Mouse (Mus musculus) heart, embryonic 14.5 days (tissue): ENCODE data around the gene Tpcn1. TPM values are rescaled to one million over a fixed set of nuclear protein-coding genes. Genes with fewer than 3 reads are reported as not detected.

Source experiments
- ATAC-seq: fragments of 200-750 bp; cut with Nextera tagmentation; 2 replicates; pipeline ENCODE4 v1.8.0; 2017; ENCODE audit warnings: low read depth, moderate TSS enrichment; ENCODE audit not compliant: insufficient number of reproducible peaks, insufficient read depth, low FRiP score
- H3K27ac ChIP-seq, 2 experiments: fragments of 200-500 bp in 1 of 2; fragments of 300-500 bp in 1 of 2; sonication (generic) in 1 of 2; replicated peaks in 1 of 2; 2 replicates each; pipeline ENCODE4 v1.5.1; 2012 to 2014; ENCODE audit warnings: low read depth in 2 of 2, low read length in 2 of 2, control low read depth in 1 of 2, mild to moderate bottlenecking in 1 of 2, mixed read lengths in 1 of 2; ENCODE audit not compliant: control insufficient read depth in 1 of 2, insufficient read depth in 1 of 2
- H3K27me3 ChIP-seq: fragments of 300-500 bp; sonication (generic); 2 replicates; pipeline ENCODE4 v1.6.1; 2014; ENCODE audit warnings: mild to moderate bottlenecking, low read length, control low read depth; ENCODE audit not compliant: control insufficient read depth, insufficient read depth
- H3K36me3 ChIP-seq: fragments of 300-500 bp; sonication (generic); 2 replicates; pipeline ENCODE4 v1.6.1; 2014; ENCODE audit warnings: mild to moderate bottlenecking, control low read depth, low read length, mixed read lengths; ENCODE audit not compliant: control insufficient read depth, insufficient read depth
- H3K4me1 ChIP-seq, 2 experiments: fragments of 200-500 bp in 1 of 2; fragments of 300-500 bp in 1 of 2; sonication (generic) in 1 of 2; 2 replicates each; pipeline ENCODE4 v1.6.1; 2012 to 2014; ENCODE audit warnings: low read length in 2 of 2, control low read depth in 1 of 2, mixed read lengths in 1 of 2; ENCODE audit not compliant: control insufficient read depth in 2 of 2, insufficient read depth in 2 of 2
- H3K4me2 ChIP-seq: fragments of 300-500 bp; sonication (generic); 2 replicates; pipeline ENCODE4 v1.6.1; 2014; ENCODE audit warnings: mild to moderate bottlenecking, low read length
- H3K4me3 ChIP-seq, 2 experiments: fragments of 200-500 bp in 1 of 2; fragments of 300-500 bp in 1 of 2; sonication (generic) in 1 of 2; 2 replicates each; pipeline ENCODE4 v1.5.1; 2012 to 2014; ENCODE audit warnings: low read length in 2 of 2, mild to moderate bottlenecking in 2 of 2, control low read depth in 1 of 2, low read depth in 1 of 2, moderate library complexity in 1 of 2; ENCODE audit not compliant: control insufficient read depth in 1 of 2, insufficient read depth in 1 of 2
- H3K9ac ChIP-seq: fragments of 300-500 bp; sonication (generic); 2 replicates; pipeline ENCODE4 v1.6.1; 2014; ENCODE audit warnings: mild to moderate bottlenecking, low read length
- H3K9me3 ChIP-seq: fragments of 300-500 bp; sonication (generic); 2 replicates; pipeline ENCODE4 v1.6.1; 2016; ENCODE audit warnings: low read length, control low read depth; ENCODE audit not compliant: control insufficient read depth
- WGBS: fragments of 180-500 bp; shearing (Covaris S2); extraction: QIAGEN DNeasy Blood & Tissue Kit; methylation state at CpG from one replicate; pipeline ENCODE4 v1.1.7; 2014; 5-methylcytosine and 5-hydroxymethylcytosine counted together
- polyA plus RNA-seq: library from polyadenylated mRNA; unstranded; fragments of >200 nt; fragmentation: Nextera tagmentation; extraction: Ambion mirVana; gene quantifications from 2 replicates; pipeline ENCODE4 v1.2.1, GENCODE M21; 2014

The Tpcn1 gene
- polyA plus RNA-seq, 1 experiment from 2014 or later: 17.1 TPM

DNA sequence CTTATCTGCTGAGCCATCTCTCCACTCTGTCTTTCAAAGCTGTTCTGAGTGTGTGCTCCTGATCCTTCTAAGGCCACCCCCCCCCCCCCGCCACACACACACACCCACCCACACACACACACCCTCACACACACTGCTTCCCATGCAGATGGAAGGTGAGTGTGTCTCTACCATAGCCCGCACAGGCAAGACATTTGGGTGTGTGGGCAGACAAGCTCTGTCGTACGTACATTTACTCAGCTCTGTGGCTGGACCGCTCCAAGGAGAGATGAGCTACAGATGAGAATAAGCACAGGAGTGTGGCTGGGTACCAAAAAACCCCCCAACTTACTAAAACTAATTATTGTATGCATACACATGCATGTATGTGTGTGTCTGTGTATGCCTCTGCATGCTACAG, 37.8 kb downstream of the Tpcn1 start:
- Histone ChIP-seq H3K4me2 (no peak overlapping the region), H3K4me1 (no peaks in the 10 kb centered on the region; a peak in 1 of 4 replicates), H3K4me3 (no peak overlapping the region), H3K27me3 (no peaks in the 10 kb centered on the region), H3K27ac (no peak overlapping the region), H3K9me3 (no peaks in the 10 kb centered on the region), H3K36me3 (peaks cover 54% of the 10 kb centered on the region), H3K9ac (no peak overlapping the region)
- 95% methylated on average over 5 of the region's 5 CpGs for WGBS
- ATAC-seq: no peak

DNA sequence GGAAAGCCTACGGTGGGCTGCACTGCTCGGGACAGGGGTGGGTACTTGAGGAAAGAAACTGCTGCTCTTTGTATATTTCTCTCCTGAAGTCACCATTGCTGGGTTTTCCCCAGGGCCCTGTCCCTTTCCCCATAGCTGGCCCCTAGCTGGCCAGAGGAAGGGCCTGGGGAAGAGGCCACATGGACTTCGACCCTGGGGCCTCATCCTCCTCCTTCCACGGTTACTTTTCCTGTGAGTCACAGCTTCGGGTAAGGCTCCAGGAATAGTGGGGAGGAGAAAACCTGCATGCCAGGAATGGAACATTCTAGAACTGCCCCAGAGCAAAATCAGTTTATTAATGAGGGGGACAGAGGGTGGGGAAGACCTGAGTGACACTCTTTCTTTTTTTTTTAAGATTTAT, 38.3 kb downstream of the Tpcn1 start:
- Histone ChIP-seq H3K9me3 (no peaks in the 10 kb centered on the region), H3K27ac (no peak overlapping the region), H3K4me1 (no peaks in the 10 kb centered on the region; a peak in 1 of 4 replicates), H3K4me3 (no peak overlapping the region), H3K36me3 (peaks cover 49% of the 10 kb centered on the region), H3K27me3 (no peaks in the 10 kb centered on the region), H3K9ac (no peak overlapping the region), H3K4me2 (no peak overlapping the region)
- WGBS: 73% methylated on average over 5 of the region's 5 CpGs
- no peak for ATAC-seq

DNA sequence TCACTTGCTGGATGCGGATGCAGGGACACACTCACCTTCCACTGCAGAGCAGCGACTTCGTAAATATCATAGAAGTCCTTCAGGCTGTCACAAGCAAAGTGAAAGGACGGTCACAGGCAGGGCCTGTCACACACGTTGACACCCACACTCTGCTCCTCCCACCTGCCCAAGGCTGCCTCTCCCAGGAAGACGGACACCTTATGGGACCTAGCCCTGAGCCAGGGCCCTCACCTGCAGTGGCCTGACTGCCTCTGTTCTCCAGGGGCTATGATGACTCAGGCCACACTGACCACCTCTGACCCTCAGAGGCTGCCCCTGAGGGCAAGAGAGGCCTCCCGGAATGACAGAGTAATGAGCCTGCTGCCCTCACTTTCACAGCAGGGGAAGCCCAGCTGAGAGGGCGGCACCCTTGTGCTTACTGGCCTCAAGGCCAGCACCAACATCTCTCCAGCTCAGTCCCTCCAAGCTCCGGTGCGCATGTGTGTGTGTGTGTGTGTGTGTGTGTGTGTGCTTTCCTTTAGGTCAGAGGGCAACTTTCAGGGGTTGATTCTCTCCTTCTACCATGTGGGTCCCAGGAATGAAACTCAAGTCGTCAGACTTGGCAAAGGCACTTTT, 40.1 kb downstream of the Tpcn1 start:
- 66% methylated on average over 11 of the region's 11 CpGs for WGBS
- Histone ChIP-seq H3K9me3 (no peaks in the 10 kb centered on the region), H3K27ac (no peak overlapping the region), H3K4me2 (no peak overlapping the region), H3K27me3 (no peaks in the 10 kb centered on the region), H3K4me1 (no peaks in the 10 kb centered on the region; a peak in 1 of 4 replicates), H3K4me3 (no peak overlapping the region), H3K9ac (no peak overlapping the region), H3K36me3 (peaks cover 41% of the 10 kb centered on the region)
- ATAC-seq: no peak; the same call in 1 of the 2 replicates

DNA sequence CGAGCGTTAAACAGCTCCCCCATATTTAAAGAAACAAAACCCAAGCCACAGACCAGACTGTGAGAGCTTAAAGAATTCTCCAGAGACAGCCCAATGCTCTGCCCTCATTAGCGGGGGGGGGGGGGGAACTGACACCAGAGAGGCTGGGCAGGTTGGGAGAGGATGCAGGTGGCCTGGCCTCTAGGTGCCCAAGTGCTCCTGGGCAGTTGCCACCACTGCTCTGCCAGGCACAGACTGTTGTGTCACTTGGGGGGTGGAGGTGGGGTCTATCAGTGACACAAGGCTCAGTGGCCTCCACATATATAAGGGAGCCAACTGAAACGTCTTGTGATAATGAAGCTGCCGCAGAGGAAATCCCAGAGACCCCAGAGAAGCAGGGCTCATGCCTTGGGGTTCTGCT, 51.8 kb downstream of the Tpcn1 start:
- 78% methylated on average over 5 of the region's 5 CpGs for WGBS
- H3K27ac ChIP-seq: no peak overlapping the region
- no peak overlapping the region for H3K4me3 ChIP-seq
- no peak for ATAC-seq
- peaks cover 32% of the 10 kb centered on the region for H3K36me3 ChIP-seq
- no peaks in the 10 kb centered on the region for H3K9me3 ChIP-seq
- H3K4me2 ChIP-seq: no peak overlapping the region
- H3K4me1 ChIP-seq: peaks cover 3 to 11% of the 10 kb centered on the region in 2 experiments; a peak in 3 of 4 replicates
- H3K27me3 ChIP-seq: no peaks in the 10 kb centered on the region
- H3K9ac ChIP-seq: no peak overlapping the region

DNA sequence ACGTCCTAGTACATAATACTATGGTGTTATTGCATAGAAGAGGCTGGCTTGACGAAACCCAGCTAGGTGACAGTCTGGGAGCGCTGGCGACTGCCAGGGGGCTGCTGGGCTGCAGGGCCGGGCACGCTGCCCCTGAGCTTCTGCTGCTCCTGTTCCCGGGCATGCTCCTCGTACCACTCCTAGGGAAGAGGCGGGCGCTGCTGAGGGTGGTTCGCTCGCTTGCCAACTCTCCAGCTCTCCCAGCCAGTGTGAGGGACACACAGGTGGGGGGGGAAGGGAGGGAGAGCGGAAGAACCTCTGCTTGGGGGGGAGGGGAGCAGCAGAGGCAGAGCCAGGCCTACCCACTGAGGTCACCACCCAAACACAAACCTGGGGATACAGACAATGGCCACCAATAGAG, 52.4 kb downstream of the Tpcn1 start:
- no peaks in the 10 kb centered on the region for H3K27me3 ChIP-seq
- no peak overlapping the region for H3K4me2 ChIP-seq
- WGBS: 79% methylated on average over 13 of the region's 13 CpGs
- H3K4me1 ChIP-seq: peaks cover 0 to 11% of the 10 kb centered on the region in 2 experiments; a peak in 3 of 4 replicates
- no peak overlapping the region for H3K4me3 ChIP-seq
- no peak overlapping the region for H3K27ac ChIP-seq
- H3K9me3 ChIP-seq: no peaks in the 10 kb centered on the region
- no peak for ATAC-seq
- no peak overlapping the region for H3K9ac ChIP-seq
- H3K36me3 ChIP-seq: peaks cover 32% of the 10 kb centered on the region

DNA sequence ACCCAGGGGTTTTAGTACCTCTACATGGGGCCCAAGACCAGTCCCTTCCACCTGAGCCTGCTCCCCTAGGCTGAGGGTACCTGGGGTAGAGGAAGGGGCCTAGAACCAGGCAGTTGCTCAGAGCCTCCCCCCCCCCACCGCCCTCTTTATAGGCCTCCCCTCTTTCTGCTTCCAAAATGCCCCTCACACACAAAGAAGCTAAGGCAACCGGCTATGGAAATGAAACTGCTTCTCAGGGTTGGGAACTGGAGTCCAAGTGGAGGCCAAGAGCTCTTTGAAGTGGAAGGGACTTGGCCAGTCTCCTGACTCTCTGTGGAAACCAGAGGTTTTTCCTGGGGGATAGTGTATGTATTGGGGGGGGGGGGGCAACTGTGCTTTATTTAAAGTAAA, 53.8 kb downstream of the Tpcn1 start:
- Histone ChIP-seq H3K27me3 (no peaks in the 10 kb centered on the region), H3K4me2 (no peak overlapping the region), H3K9me3 (no peaks in the 10 kb centered on the region), H3K27ac (no peak overlapping the region), H3K36me3 (peaks cover 21% of the 10 kb centered on the region), H3K4me1 (peaks cover 0 to 11% of the 10 kb centered on the region in 2 experiments; a peak in 3 of 4 replicates), H3K4me3 (no peak overlapping the region), H3K9ac (no peak overlapping the region)
- no peak for ATAC-seq
- WGBS: 68% methylated on average over 2 of the region's 2 CpGs

DNA sequence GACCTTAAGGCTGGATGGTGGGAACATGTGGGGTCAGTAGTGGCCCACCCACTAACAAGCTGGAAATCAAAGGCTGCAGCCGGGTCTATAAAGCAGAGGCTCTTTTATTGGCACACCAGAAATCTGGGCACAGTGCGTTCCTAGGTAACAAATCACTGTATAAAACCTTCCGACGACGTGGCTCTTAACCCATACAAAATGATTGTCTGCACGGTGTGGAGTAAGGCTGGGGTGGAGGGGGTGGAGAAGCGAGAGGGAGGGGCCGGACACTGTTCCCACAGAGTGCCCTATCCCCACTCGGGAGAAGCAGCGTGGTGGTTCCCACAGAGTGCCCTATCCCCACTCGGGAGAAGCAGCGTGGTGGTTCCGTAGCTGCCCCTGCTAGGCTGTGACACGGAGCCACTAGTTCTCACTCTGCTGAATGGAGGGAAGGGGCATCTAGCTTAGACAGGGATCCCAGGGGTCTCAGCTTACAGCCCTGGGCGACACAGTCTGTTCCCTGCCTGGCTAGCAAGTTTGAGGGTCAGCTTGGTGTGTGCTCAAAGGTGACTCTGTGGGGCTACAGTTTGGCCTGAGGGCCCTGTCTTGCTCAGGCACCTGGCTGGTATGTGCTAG, 54.3 kb downstream of the Tpcn1 start:
- peaks cover 0 to 11% of the 10 kb centered on the region in 2 experiments; a peak in 3 of 4 replicates for H3K4me1 ChIP-seq
- H3K9me3 ChIP-seq: no peaks in the 10 kb centered on the region
- H3K4me3 ChIP-seq: no peak overlapping the region
- H3K36me3 ChIP-seq: peaks cover 16% of the 10 kb centered on the region
- 90% methylated on average over 15 of the region's 15 CpGs for WGBS
- H3K4me2 ChIP-seq: no peak overlapping the region
- H3K27ac ChIP-seq: no peak overlapping the region
- no peaks in the 10 kb centered on the region for H3K27me3 ChIP-seq
- no peak for ATAC-seq
- H3K9ac ChIP-seq: no peak overlapping the region
